Mouse (Mus musculus) lung, adult 2 months (tissue): ENCODE results near the gene Got1. TPM values are rescaled to one million over a fixed set of nuclear protein-coding genes. Genes with fewer than 3 reads are reported as not detected.
A peak's percentile ranks its signal among the peaks of the same experiment; 100 is the strongest.

ENCODE experiments used
- DNase-seq: peaks from one replicate; pipeline ENCODE4 v3.0.0; 2022
- H3K4me1 ChIP-seq: fragments of 200-500 bp; 2 replicates; pipeline ENCODE4 v1.6.1; 2011; ENCODE audit warnings: low read length; ENCODE audit not compliant: control insufficient read depth, insufficient read depth
- H3K4me3 ChIP-seq: fragments of 200-500 bp; replicated peaks from 2 replicates; pipeline ENCODE3; 2011; ENCODE audit warnings: low read depth, mild to moderate bottlenecking, control low read depth, low read length; ENCODE audit errors: extremely low read depth
- CTCF ChIP-seq: fragments of 200-500 bp; IDR thresholded peaks from 2 replicates; pipeline ENCODE4 v1.5.1; 2011; ENCODE audit warnings: mild to moderate bottlenecking, low read length, control low read depth; ENCODE audit not compliant: insufficient read depth
- POLR2A ChIP-seq: fragments of 200-500 bp; IDR thresholded peaks from 2 replicates; pipeline ENCODE4 v1.6.1; 2011; ENCODE audit warnings: low read depth, mild to moderate bottlenecking, control low read depth, low read length, borderline replicate concordance; ENCODE audit errors: extremely low read depth
- WGBS: fragments of 180-500 bp; shearing (Covaris S2); methylation state at CpG from one replicate; pipeline ENCODE4 v1.1.7; 2018; 5-methylcytosine and 5-hydroxymethylcytosine counted together
- polyA plus RNA-seq: library from polyadenylated mRNA; depleted of rRNA; stranded (reverse); fragments of >200 nt; gene quantifications from 2 replicates; pipeline ENCODE4 v1.2.3, GENCODE M21; 2012; rRNA removed

Gene Got1
- polyA plus RNA-seq = 14.1 and 21.7 TPM in 2 replicates

DNA sequence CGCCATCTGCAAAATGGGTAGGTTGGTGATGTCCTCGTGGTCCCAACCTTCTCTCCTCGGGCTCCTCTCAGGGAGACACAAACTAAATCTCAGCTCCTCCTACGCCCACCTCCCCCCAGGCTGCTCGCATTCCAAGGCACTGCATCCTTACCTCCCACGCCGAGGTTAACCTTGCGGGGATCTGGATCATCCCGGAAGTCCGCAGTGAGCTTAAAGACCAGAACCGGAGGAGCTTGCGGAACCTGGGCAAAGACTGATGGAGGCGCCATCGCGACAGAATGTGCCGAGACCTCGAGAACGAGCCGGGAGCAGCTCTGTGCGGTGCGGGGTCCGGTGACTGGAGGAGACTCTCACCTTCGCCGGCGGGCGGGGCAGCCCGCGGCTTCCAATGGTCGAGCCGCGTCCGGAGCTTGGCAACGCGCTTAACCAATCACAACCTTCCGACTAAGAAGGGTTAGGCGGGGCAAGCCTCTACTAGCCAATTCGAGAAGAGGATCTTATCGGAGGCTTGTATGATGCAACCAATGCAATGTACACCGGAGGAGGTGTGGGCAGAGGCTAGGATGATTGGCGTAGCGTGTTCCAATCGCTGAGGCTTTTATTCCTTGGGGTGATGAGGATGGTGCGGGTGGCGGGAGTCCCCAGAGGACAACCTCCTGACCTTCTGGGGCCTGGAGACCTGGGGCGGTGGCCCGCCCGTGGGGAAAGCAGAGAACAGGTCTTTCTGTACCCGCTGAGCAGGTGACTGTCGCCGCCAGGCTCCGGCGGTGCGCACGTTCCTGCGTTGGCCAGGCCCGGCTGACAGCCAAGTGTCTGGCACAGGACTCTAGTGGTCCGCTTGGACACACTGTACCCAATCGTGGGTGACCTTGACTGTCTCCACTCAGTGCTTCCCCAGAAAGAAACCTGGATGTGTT lies at the start of gene Got1:
Gene Got1, minus strand, starts transcription at position 419 of the 917 bp plus-strand sequence.
- peak; percentile 46; the same call in 1 of the 2 replicates for TF ChIP-seq POLR2A
- no peak for TF ChIP-seq CTCF
- peaks cover 6% of the 10 kb centered on the region; the same call in 1 of the 2 replicates for H3K4me1 ChIP-seq
- under 1% methylated on average over 58 of the region's 58 CpGs for WGBS
- peak; percentile 91 for DNase-seq
- peak within 1 kb of the TSS; percentile 82 for H3K4me3 ChIP-seq

DNA sequence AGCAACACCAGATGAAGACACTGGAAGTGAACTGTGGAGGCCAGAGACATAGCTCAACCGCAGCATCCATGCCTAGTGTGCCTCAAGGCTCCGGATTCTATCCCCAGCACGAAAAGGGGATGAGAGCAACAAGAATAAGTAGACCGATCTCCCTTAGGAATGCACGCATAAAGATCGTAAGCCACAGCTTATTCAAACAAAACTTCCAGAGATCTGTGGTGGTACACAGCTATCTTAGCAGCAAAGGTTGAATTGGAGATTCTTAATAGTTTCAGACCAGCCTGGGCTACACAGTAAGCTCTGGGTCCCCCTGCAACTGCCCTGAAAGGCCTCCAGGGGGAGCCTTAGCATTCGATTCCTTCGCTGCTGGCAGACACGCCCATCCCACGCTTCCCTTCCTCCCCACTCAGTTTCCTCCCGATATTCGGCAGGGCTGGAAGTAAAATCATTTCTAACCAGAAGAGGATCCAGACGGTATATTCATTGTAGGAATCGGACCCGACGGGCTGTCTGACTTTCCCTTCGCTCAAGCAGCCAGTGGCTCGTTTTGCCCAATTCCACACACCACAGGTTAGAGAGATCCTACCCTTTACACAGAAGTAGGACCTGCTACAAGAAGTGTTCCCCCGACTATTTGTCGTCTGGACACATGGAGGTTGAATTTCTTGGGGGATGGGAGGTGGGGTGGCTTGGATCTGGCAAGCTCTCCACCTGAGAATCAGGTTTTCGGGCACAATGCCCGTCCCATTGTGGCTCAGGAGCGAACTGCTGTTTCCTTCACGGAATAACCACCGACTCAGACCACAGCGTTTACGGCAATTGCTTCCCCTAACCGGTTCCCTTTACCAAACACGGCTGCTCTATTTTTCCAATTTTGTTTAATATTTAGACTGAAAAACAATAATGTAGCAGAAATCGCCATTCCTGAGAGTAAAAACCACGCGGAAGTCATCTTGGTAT lies 46.7 kb upstream of the Got1 start:
- no peaks in the 10 kb centered on the region; the same call in 1 of the 2 replicates for H3K4me1 ChIP-seq
- H3K4me3 ChIP-seq = no peak overlapping the region
- WGBS = 12% methylated on average over 32 of the region's 32 CpGs
- peak; percentile 63 for DNase-seq
- TF ChIP-seq POLR2A = no peak
- peak; percentile 90 for TF ChIP-seq CTCF

- WGBS = 62% methylated on average over 6 of the region's 6 CpGs
- no peaks in the 10 kb centered on the region; the same call in 1 of the 2 replicates for H3K4me1 ChIP-seq
- DNase-seq = no peak
- TF ChIP-seq POLR2A (no peak), CTCF (no peak)
- no peak overlapping the region for H3K4me3 ChIP-seq
Measured at GRCm38 (mm10) chr19:43569133-43569532, 44.7 kb upstream of the Got1 start.

- no peak for DNase-seq
- TF ChIP-seq CTCF (peak; percentile 19; the same call in 1 of the 2 replicates), POLR2A (no peak)
- WGBS = 53% methylated on average over 9 of the region's 9 CpGs
- peaks cover 4% of the 10 kb centered on the region for H3K4me1 ChIP-seq
- H3K4me3 ChIP-seq = no peak overlapping the region
Measured at GRCm38 (mm10) chr19:43568298-43568697, 43.9 kb upstream of the Got1 start.

GRCm38 (mm10) chr19:43563166-43563565 lies 38.8 kb upstream of the Got1 start:
- Histone ChIP-seq H3K4me1 (peaks cover 4% of the 10 kb centered on the region), H3K4me3 (no peak overlapping the region)
- TF ChIP-seq CTCF (no peak), POLR2A (no peak)
- no peak for DNase-seq
- 22% methylated on average over 5 of the region's 5 CpGs for WGBS

GRCm38 (mm10) chr19:43561841-43562240 lies 37.4 kb upstream of the Got1 start:
- 92% methylated on average over 4 of the region's 4 CpGs for WGBS
- no peak for TF ChIP-seq CTCF
- TF ChIP-seq POLR2A = no peak
- DNase-seq = no peak
- peaks cover 4% of the 10 kb centered on the region for H3K4me1 ChIP-seq
- no peak overlapping the region for H3K4me3 ChIP-seq

GRCm38 (mm10) chr19:43560244-43560643 lies 35.8 kb upstream of the Got1 start:
- 74% methylated on average over 2 of the region's 2 CpGs for WGBS
- DNase-seq = no peak
- TF ChIP-seq POLR2A (no peak), CTCF (no peak)
- Histone ChIP-seq H3K4me3 (no peak overlapping the region), H3K4me1 (peaks cover 4% of the 10 kb centered on the region)

DNA sequence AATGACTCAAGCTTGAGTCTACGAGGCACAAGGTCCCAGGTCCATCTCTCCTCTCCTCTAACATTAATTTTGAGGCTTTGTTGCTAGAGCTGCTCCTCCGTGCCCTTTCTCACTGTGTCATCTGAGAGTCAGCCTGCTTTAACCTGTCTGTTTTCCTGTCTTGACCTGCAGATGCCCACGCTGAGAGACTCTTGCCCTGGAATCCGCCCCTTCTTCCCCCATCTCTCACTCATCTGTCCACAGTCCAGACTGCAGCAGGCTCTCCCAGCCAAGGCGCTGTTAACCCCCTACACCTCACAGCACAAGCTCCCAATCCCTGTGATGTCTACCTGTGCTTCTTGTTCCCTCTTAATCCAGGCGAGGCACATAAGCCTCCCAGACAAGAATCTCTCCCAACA lies 27.1 kb upstream of the Got1 start:
- WGBS = 55% methylated on average over 6 of the region's 6 CpGs
- no peak for DNase-seq
- H3K4me3 ChIP-seq = no peak overlapping the region
- H3K4me1 ChIP-seq = no peaks in the 10 kb centered on the region
- TF ChIP-seq CTCF (no peak), POLR2A (no peak)

GRCm38 (mm10) chr19:43550706-43551492 lies 26.5 kb upstream of the Got1 start:
- WGBS = 76% methylated on average over 18 of the region's 18 CpGs
- DNase-seq = no peak
- TF ChIP-seq CTCF = no peak
- TF ChIP-seq POLR2A = no peak
- no peaks in the 10 kb centered on the region for H3K4me1 ChIP-seq
- no peak overlapping the region for H3K4me3 ChIP-seq
